Mouse (Mus musculus): ENCODE data around the gene Ndufs7.
"Not testable (repeated sequence)": the region's sequence is repeated elsewhere in the genome, so short reads cannot be mapped to it uniquely, and the experiment has no call there.

Gene Ndufs7

DNA sequence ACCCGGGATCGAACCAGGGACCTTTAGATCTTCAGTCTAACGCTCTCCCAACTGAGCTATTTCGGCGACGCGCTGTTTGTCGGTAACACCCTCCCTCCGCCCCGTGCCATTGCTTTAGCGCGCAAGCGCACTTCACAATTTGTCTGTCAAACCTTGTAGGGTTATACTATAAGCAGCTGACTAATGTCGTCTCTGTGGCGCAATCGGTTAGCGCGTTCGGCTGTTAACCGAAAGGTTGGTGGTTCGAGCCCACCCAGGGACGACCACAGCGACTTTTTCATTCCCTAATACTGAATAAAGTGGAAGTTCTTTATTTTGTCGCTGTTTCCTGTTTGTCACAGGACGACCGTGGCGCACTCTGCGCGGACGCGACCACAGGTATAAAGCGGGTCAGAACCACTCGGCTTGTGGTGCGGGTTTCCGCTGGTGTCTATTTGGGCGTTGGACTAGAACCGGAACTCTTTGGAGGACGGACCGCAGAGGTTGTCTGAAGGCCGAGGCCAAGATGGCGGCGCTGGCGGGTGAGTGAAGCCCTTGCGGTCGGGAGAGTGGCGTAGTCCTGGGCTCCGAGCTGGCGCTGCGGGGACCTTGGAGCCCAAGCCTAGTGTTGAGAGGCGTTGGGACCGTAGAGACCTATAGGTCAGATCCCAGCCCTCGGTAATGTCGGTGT lies at the start of gene Ndufs7:
TSS of gene Ndufs7 (plus strand) at position 151 of the 670 bp plus-strand sequence.
- DNase-seq (ENCODE audit: low spot score) = peak; percentile 98

DNA sequence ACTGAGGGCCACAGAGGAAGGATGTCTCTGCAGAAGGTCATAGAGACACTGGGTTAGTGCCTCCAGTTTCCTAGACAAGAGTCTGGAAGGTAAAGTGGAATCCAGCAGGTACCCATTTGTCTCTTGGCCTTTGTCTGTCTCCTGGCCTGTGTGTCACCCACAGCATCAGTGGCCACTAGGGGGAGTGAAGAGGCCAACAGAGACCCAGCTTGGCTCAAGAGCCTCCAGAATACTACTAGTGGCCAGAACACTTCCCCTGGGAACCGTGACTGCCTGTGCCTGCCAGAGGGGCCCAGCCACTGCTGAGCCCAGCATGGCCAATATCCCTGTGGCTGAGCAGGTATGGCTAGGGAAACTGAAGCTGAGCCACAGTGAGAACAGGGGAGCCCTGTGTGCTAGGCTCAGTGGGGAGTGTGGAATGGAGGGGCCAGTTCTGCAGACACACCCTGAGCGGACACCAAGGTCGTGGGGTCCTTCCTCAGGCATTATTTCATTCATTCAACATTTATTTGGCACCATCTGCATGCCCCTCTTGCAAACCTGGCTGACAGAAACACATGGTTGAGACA lies 49.4 kb upstream of the Ndufs7 start:
- DNase-seq (ENCODE audit: low spot score) = peak; percentile 86

DNA sequence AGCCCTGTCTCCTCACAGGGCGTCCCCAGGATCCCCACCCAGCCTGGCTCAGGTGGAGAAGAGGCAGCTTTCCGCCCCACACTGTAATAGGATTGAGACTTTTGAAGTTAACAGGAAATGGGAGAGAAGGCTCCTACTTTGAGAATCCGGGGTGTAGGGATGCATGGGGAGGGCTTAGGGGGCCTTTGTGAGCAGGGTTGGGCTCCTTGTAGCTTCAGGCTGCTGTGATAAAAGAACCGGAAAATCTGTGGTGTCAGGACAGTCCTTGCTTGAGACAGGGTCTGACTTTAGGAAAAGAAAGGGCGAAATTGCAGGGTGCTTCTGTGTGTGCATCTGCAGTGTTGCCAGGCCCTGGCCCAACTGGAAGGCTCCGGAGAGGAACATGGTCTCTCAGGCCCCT lies 48.4 kb upstream of the Ndufs7 start:
- no peak for DNase-seq (ENCODE audit: low spot score)

DNA sequence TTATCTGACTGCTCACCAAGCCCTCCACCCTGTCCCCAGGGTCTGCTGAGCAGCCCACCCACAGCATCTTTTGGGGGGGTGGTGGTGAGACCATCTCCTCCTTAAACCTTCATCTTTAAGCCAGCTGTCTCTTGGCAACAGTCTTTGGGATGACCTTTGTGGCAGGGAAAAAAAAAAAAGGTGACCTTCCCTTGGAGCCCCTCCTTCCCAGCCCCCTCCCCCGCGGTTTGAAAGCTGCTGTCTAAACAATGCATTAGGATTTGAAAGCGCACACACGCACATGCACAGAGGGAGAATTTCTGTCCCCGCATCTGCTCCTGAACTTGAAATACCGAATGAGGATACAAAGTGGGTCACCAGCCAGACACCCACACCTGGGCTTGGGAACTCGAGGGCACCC lies 44.9 kb upstream of the Ndufs7 start:
- no peak for DNase-seq (ENCODE audit: low spot score)

DNA sequence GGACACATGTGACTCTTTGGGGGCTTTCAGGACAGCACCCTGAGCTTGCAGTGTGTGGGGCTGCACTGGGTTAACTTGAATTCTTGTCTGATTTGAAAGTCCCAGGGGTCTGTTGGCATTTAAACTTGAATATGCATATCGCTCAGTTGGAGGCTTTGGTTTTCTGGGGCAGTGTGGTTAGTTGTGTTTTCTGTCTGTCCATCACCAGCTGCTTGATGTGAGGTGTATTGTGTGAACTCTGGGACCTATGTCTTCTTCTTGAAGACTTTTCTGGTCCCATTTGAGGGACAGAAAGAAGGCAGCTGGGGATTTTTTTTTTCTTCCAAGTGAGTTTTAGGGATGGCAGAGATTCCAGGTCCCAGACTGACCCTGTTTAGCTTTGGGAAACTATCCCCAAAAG lies 41.7 kb upstream of the Ndufs7 start:
- no peak for DNase-seq (ENCODE audit: low spot score)

DNA sequence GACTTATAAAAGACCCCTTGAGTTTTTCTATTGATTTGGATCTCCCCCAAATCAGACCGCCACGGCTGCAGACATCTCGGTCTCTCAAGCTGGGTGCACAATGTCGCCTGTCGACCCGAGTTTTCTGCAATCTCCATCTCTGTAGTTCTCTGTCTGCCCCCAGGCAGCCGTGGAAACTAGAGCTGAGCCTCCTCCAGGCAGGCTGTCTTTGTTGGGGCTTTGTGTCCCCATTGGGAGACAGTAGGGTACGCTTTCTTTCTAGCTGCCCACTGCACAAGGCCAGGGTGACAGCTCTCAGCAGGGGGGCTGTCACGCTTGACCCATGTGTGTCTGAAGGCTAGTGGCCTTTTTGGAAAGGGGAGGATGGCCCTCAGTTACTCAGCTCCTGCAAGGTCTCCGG lies 41.2 kb upstream of the Ndufs7 start:
- DNase-seq (ENCODE audit: low spot score) = no peak

DNA sequence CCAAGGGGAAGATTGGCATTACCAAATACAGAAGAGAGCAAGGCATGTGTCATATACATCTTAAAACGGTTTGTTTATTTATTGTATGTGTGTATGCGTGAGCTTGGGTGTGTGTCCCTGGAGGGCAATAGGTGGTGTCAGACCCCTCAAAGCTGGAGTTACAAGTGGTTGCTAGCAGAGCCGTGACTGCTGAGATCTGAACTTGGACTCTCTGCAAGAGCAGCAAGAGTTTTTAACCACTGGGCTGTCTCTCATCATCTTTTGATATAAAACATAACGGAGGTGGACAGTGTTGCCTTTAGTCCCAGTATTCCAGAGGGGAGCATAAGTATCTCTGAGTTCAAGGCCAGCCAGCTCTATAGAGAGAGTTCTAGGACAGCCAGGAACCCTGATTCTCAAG lies 40.7 kb upstream of the Ndufs7 start:
- DNase-seq (ENCODE audit: low spot score) = no peak

DNA sequence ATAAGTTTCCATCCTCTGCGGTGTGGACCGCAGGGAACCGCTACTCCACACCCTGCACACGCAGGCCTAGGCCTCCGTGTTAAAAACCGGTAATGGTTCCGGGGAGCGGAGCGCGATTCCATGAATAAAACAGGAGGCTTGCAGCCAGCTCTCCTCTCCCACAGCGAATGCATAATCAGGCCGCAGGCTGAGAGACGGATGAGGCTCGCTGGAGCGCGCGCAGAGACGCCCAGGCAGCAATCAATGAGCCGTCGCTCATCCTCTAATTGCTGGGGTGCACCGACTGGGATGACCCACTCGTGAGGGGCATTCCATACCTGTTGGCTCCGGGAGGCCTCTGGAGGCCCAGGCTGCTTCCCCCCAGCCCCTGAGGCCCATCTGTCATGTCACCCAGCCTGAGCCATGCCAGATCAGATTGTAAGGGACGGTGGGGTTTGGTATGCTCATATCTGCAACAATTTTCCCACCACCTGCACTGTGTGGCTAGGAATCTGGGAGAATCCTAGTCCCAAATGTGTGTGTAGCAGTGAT lies 40.0 kb upstream of the Ndufs7 start:
- DNase-seq (ENCODE audit: low spot score) = no peak

DNA sequence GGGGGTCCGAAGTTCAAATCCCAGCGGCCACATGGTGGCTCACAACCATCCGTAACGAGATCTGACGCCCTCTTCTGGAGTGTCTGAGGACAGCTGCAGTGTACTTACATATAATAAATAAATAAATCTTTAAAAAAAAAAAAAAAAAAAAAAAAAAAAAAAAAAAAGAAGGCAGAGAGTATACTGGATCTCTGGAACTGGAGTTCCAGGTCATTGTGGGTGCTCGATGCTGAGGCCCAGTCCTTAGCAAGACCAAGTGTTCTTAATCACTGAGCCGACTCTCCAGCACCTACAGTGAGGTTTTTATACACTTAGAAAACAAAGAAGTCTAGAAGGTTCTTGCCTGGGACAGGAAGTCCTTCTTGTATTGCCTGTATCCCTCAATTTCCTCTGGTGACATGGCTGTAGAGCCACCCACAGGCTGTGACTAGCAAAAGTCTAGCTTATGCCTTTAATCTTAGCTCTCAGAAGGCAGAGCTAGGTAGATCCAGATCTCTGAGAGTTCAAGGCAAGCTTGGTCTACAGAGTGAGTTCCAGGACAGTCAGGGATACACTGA lies 37.3 kb upstream of the Ndufs7 start:
- DNase-seq (ENCODE audit: low spot score) = not testable (repeated sequence)

DNA sequence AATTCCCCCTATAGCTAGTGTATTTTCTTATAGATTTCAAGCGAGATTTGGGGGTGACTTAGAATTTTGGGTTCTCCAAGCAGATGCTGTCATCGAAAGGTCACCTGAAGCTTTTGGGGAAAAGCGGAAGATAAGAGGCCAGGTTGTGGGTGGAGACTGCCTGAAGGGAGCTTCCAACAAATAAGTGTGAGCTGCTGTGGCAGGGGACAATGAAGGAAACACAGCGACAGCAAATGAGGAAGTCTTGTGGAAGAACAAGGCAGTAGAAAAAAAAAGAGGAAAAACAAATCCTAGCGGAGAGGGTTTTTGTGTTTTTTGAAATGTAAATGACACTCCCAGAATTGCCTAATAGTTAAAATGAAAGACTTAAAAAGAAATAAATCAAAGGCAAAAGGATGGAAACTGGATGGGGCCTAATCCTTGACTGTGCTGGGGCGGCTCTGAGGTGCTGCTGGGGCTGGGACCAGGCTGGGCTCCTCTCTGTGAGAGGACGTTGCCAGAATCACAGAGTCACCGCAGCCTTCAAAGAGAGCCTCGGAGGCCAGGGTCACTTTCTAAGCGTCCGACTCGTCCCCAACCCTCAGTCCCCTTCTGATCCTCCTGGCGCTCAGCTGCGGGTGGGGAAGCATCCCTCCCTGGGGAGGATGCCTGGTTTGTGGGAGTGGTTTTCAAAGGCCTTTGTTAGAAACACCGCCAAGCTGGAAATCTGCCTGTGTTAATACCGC lies 33.7 kb upstream of the Ndufs7 start:
- no peak for DNase-seq (ENCODE audit: low spot score)

DNA sequence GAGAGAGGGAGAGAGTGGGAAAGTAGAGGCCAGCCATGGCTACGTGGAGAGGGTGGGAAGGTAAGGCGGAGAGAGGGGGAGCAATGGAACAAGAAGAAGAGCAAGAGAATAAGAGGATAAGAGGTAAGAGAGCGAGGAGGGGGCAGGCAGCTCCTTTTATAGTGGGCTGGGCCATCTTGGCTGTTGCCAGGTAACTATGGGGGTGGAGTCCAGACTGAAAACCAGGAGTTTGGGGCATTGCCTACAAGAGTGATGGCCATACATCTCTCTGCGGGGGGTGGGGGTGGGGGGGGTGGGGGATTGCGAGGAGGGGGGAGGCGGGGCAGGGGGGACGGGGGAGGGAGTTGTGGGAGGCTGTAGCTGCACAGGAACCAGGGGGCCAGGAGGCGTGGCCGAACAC lies 28.2 kb upstream of the Ndufs7 start:
- DNase-seq (ENCODE audit: low spot score) = no peak

DNA sequence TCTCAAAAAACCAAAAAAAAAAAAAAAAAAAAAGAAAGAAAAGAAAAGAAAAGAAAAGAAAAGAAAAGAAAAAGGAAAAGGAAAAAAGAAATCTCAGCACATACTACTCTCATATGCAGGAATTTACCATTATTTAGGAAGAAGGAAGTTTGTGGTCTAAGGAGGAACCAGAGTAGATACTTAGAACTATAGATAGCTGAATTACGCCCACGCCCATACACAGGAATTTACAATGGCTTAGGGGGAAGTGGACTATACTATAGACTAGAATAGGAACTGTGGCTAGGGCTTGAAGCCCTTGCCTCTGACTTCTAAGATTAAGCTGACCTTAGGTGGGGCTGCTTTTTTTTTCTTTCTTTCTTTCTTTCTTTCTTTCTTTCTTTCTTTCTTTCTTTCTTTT lies 25.8 kb upstream of the Ndufs7 start:
- DNase-seq (ENCODE audit: low spot score) = not testable (repeated sequence)

DNA sequence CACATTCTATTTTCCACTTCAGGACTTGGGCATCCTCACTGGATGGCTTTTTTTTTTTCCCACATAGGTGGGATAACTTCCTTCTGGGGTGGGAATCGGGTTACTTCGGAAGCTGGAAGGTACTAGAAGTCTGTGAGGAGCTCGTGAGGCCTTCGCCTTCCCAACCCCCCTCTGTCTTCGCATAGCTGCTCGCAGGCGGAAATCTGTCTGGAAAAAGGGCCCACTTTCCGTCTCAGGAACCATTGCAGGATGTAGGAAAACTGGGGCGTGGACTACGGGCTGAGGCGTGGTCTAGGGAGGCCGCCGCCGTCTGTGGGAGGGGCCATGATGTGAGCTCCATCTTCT lies 22.9 kb upstream of the Ndufs7 start:
- DNase-seq (ENCODE audit: low spot score) = no peak

DNA sequence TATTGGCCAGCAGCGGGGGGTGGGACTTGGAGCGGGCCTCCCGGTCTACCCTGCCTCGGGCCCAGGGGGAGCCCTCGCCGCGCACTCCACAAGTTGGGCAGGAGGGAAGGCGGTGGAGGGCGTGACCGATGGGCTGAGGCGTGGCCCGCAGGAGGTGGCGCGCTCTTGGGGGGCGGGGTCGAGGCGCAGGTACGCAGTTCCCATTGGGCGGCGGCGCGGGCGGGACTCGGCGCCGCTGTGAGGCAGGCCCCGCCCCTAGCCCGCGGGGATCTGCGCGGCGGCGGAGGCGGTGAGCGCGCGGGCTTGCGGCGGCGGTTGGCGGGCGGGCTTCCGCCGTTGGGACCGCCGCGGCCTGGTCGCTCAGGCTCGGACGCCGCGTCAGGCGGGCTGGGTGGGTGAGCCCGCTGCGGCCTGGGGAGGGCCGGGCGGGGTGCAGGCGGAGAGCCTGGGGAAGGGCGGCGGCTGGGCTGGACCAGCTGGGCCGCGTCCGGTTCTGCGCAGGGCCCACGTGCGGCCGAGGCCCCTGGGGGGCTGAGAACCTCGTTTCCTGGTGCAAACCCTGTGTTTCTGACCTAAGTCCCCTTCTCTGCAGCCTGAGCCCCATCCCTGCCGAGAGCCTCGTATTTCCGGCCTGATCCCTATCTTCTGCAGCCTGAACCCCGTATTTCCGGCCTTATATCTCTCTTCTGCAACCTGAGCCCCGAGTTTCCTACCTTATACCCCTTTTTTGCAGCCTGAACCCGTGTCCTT lies 22.3 kb upstream of the Ndufs7 start, which contains the start of gene Mum1:
TSS of gene Mum1 (plus strand) at position 19 of the 750 bp plus-strand sequence.
- peak; percentile 97 for DNase-seq (ENCODE audit: low spot score)

DNA sequence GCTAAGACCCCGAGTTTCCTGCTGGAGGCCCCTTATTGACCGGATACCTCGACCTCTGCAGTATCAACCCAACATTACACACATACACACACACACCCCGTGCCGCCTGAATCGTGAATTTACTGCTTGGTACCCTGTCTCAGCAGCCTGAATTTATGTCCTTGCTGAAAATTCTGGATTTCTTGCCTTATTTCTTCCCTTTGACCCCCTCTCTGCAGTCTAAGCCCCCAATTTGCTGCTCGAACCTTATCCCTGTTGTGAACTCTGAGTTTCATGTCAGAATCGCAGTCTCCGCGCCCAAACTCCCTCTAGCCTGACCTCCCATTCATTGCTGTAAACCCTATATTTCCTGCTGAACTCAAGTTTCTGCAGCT lies 21.8 kb upstream of the Ndufs7 start:
- DNase-seq (ENCODE audit: low spot score) = no peak

DNA sequence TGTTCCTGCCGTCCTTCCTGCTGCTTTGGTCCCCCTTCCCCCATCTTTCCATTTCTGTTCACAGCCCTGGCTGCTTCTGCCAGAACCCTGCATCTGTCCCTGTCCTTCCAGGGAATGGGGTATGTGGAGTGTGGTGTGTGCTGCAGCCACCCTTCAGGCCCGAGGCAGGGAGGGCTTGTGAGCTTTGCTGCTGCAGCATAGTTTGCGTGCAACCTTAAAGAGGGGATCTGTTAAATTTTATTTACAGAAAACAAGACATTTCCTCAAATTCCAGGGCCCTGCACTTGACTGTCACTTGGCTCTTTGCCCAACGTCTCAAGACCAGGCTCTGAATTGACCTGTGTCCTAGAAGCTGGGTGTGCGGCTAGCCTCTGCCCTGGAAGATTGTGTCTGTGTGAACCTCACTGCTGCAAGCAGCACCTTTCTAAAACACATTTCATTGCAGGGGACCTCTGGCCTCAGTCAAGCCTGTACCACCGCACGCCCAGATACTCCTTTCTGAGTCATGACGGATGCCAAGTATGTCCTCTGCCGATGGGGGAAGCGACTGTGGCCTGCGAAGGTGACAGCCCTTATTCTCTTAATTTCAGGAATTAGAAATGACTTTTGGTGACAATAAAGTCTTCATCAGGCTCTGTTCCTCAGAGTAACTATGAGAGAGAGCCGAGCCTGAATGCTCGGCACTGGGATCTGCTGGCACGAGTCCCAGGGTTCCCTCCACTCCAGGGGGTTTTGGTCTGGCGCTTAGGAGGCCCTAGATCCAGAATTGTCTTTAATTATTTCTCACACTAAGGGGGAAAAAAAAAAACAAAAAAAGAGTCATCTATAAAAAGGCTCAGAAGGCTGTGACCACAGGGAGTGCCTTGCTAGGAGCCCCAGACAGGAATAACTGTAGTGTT lies 20.8 kb upstream of the Ndufs7 start:
- DNase-seq (ENCODE audit: low spot score) = no peak

DNA sequence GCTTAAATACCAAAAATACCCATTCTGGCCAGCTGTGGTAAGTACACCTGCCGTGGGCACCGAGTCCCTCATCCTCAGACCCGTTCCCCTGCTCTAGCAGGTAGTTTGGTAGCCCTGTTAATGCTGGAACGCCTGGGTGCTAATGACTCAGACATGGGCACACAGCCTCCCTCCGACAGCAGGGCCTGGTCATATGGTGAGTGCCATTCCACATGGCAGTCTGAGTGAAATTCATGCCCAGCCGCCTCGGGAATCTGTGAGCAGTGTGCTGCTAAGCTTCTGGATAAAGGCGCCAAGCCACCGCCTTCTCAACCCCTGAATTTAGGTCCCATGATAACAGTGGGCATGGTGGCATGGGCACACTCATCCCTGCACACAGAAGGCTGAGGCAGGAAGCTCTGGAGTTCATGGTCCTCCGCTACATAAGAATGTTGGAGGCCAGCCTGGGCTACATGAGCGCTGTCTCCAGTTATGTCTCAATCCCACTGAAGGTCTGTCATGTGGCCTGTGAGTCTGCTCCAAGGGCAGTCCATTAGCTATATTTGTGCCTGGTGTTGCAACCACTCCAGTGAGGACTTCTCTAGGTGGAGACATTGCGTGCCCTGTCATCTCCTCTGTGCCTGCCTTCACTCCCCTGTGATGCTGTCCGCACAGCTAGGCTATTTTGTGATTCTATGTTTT lies 12.6 kb upstream of the Ndufs7 start:
- DNase-seq (ENCODE audit: low spot score) = no peak

DNA sequence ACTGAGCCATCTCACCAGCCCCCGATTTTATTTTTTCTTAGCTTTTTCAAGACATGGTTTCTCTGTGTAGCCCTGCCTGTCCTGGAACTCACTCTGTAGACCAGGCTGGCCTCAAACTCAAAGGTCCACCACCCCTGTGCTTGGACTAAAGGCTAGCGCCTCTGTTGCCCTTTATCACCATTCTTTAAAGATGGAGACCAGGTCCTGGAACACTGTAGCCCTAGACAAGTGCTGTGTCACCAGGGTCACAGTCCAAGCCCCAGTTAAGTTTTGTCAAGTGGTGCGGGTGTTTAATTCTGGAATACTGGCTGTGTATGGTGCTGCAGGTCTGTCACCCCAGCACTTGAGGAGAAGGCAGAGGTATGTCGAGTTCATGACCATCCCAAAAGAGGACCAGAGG lies 11.9 kb upstream of the Ndufs7 start:
- no peak for DNase-seq (ENCODE audit: low spot score)

DNA sequence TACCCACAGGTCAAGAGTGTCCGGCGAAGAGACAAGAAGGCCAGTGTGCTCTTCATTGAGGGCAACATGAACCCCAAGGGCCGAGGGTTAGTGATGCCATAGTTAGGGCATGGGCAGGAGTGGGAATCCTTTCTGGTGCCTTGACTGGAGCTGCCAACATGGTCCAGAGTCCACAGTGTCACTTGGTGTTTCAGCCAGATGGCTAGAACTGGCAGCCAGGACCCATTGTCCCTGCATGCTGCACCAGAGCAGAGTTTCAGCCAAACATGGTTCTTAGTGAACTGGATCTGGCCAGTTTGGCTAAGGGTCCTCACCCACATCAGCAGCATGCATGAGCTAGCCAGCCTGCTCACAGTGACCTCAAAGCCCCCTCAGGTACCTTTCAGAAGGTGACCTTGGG lies 10.6 kb upstream of the Ndufs7 start:
- DNase-seq (ENCODE audit: low spot score) = no peak

DNA sequence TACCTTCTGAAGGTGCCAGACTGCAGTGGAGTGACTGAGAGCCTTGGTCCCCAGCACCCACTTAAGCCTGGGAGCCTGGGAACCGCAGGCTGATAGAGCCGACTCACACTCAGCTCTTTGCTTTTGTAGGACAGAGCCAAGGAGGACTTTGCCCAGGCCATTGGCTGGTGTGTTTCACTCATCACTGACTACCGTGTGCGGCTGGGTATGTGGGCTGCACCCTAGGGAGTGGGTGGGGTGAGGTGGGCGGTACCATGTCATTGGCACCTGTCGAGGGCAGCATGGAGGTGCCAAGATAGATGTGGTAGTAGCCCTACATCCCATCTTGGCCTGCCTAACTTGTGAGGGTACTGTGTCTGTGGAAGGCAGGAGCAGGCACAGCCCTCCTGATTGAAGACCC lies 9.1 kb upstream of the Ndufs7 start:
- no peak for DNase-seq (ENCODE audit: low spot score)

DNA sequence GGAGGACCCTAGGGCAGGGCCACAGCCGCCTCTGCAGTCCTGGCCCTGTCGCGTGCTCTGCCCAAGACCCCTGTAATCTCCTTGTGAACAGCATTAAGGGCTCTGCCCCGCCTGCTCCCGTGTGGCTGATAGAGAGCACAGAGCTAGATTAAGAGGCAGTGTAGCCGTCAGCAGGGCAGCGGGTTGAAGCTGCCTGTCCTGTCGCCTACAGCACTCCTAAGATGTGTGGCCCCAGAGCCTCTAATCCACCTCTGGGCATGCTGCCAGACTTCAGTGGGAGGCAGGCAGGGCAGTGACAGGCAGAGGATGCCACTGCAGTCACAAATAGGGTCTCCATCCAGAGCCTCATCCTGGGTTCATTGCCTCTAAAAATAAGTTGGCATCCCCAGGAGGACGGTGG lies 6.8 kb upstream of the Ndufs7 start:
- no peak for DNase-seq (ENCODE audit: low spot score)

All from layer of hippocampus, adult 9-10 months (tissue).